In the genomic region with DNA sequence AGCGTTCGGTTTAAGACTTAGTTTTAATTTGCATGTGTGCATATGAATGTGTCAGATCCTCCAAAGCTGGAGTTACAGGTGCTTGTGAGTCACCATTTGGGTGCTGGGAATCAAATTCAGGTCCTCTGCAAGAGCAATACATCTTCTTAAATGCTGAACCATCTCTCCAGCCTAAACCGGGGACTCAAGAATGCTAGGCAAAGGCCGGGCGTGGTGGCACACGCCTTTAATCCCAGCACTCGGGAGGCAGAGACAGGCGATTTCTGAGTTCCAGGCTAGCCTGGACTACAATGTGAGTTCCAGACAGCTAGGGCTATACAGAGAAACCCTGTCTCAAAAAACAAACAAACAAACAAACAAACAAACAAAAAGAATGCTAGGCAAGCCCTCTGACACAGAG, we compare ENCODE assay signal across 30 mouse cellular contexts. TPM values are rescaled to one million over a fixed set of nuclear protein-coding genes. Genes with fewer than 3 reads are reported as not detected.
"Had no signal": no experiment of that assay in that cellular context is flagged by ENCODE, and none has a peak within 500 bp of the region (broad histone marks: within the 10 kb centered on the region; RNA-seq: fewer than 3 reads in every experiment).

No protein-coding gene starts in this region.

- H3K9me3 ChIP-seq: liver, embryonic 13.5 days; midbrain, embryonic 12.5 days; neural tube, embryonic 13.5 days; stomach, embryonic 15.5 days had no signal

- ATAC-seq: midbrain, embryonic 16.5 days had no signal

- H3K27me3 ChIP-seq: liver, embryonic 13.5 days; midbrain, embryonic 12.5 days; neural tube, embryonic 13.5 days; stomach, embryonic 15.5 days had no signal

- DNase-seq: kidney, adult 9 months; kidney, postnatal 25 days; layer of hippocampus, adult 9-11 months; layer of hippocampus, postnatal 36 days; liver, embryonic 13.5 days; lung, adult 2 months; lung, postnatal 14 days; lung, postnatal 4 days; thymus, adult 18-20 months; thymus, postnatal 36 days had no signal

- H3K27ac ChIP-seq: layer of hippocampus, adult 2 months; left cerebral cortex, adult 2 months; liver, embryonic 13.5 days; midbrain, embryonic 12.5 days; neural tube, embryonic 13.5 days; stomach, embryonic 15.5 days had no signal

- H3K4me2 ChIP-seq: liver, embryonic 13.5 days; midbrain, embryonic 12.5 days; neural tube, embryonic 13.5 days; stomach, embryonic 15.5 days had no signal

- H3K36me3 ChIP-seq: neural tube, embryonic 13.5 days had no signal

- H3K4me3 ChIP-seq: layer of hippocampus, adult 2 months; left cerebral cortex, adult 2 months; liver, embryonic 13.5 days; midbrain, embryonic 12.5 days; myocyte; neural tube, embryonic 13.5 days; stomach, embryonic 15.5 days had no signal

- H3K4me1 ChIP-seq: liver, embryonic 13.5 days had no signal

- H3K9ac ChIP-seq: liver, embryonic 13.5 days; midbrain, embryonic 12.5 days; neural tube, embryonic 13.5 days; stomach, embryonic 15.5 days had no signal

RNA-seq across cellular contexts. Expression of gene Gm28047, which starts 35.0 kb away (rescaled TPM):
- total RNA-seq: layer of hippocampus, adult 2 months; left cerebral cortex, postnatal 36 days; liver, adult 2 months; megakaryocyte progenitor cell, adult 5-6 weeks; megakaryocyte-erythroid progenitor cell, adult 5-6 weeks; monocyte, adult 5-6 weeks; neutrophil, adult 5-6 weeks had no signal
- polyA plus RNA-seq: large intestine, adult 2 months; limb, embryonic 11.5 days; limb, embryonic 14.5 days; liver, adult 2 months; liver, embryonic 13.5 days; liver, embryonic 16.5 days; lung, embryonic 16.5 days; midbrain, embryonic 12.5 days; midbrain, embryonic 16.5 days; myocyte; neural tube, embryonic 13.5 days; small intestine, adult 2 months; spleen, adult 2 months; stomach, embryonic 15.5 days had no signal
